9 mouse cellular contexts compared by ENCODE assay signal in the genomic region with DNA sequence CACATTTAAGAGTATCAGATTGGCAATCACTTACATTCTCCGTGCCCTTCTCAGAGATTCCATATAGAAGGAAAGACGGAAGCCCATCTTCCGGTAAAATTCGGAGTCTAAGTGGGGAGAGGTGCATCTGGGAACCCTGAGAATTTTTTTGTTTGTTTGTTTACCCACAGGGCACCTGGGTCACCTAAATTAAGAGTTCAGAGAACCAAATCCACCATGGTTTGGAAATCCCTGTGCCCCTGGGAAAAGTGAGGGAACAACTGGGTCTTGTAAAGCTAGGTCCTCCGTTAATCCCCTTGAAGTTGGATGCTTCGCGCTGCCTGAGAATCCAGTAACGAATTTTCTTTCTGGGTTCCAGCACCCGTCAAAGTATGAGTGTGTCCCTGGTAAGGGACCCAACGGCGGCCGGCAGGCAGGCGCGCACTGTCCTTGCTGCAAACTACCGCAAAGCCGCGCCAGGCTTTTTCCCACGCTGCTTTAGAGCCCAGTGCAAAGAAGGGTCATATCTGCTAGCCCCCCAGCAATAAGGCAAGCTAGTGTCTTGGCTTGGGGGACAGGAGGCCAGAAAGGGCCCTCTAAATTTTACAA. TPM values are rescaled to one million over a fixed set of nuclear protein-coding genes. Genes with fewer than 3 reads are reported as not detected.
DNase-seq lines count a peak whose midpoint lies in the region; ATAC-seq and TF ChIP-seq lines count a peak whose summit lies in the region.
"Had no signal": no experiment of that assay in that cellular context is flagged by ENCODE, and none has a peak within 500 bp of the region (broad histone marks: within the 10 kb centered on the region; RNA-seq: fewer than 3 reads in every experiment).

No protein-coding gene starts in this region.

- DNase-seq in lung, postnatal 0 days (ENCODE audit: low spot score), result no peak
- no peak for DNase-seq in lung, adult 2 months
- DNase-seq in liver, embryonic 11.5 days (ENCODE audit: low spot score), result no peak
- DNase-seq in cerebellum, adult 2 months, result no peak
- no peak for DNase-seq in cerebellum, adult 8-10 months
- DNase-seq: thymus, postnatal 14 days had no signal

- H3K36me3 ChIP-seq in erythroblast, embryonic 14.5 days (ENCODE audit: control insufficient read depth), result no peaks in the 10 kb centered on the region
- no peaks in the 10 kb centered on the region for H3K36me3 ChIP-seq in lung, postnatal 0 days (ENCODE audit: insufficient read depth, low read length)
- H3K36me3 ChIP-seq in liver, embryonic 11.5 days (ENCODE audit: control insufficient read depth, insufficient read depth, low read length), result no peaks in the 10 kb centered on the region
- no peaks in the 10 kb centered on the region for H3K36me3 ChIP-seq in stomach, embryonic 16.5 days (ENCODE audit: control insufficient read depth, insufficient read depth, low read length)

- no peak for TF ChIP-seq CTCF in lung, postnatal 0 days (IDR thresholded peaks at IDR 0.05)
- no peak for TF ChIP-seq CTCF in lung, adult 2 months (IDR thresholded peaks at IDR 0.05; ENCODE audit: insufficient read depth, low read length)
- TF ChIP-seq CTCF in cerebellum, adult 2 months (IDR thresholded peaks at IDR 0.05; ENCODE audit: borderline replicate concordance, insufficient read depth, low read depth, low read length), result no peak

- no peak overlapping the region for H3K27ac ChIP-seq in lung, postnatal 0 days (ENCODE audit: low read length)
- H3K27ac ChIP-seq in liver, embryonic 11.5 days (ENCODE audit: low read depth, low read length), result peak overlapping the region; percentile 22; the same call in 1 of the 2 replicates
- H3K27ac ChIP-seq in stomach, embryonic 16.5 days (ENCODE audit: low read length), result no peak overlapping the region
- no peak overlapping the region for H3K27ac ChIP-seq in cerebellum, adult 2 months (ENCODE audit: insufficient read depth, low read length)

- no peak for TF ChIP-seq EP300 in lung, postnatal 0 days (IDR thresholded peaks at IDR 0.05)

- WGBS in lung, postnatal 0 days, result 3% methylated on average over 18 of the region's 18 CpGs
- WGBS in lung, adult 2 months, result 5% methylated on average over 18 of the region's 18 CpGs
- WGBS in liver, embryonic 11.5 days, result 2% methylated on average over 18 of the region's 18 CpGs
- 5% methylated on average over 18 of the region's 18 CpGs for WGBS in stomach, embryonic 16.5 days
- WGBS in cerebellum, adult 2 months, result 4% methylated on average over 18 of the region's 18 CpGs

- H3K9ac ChIP-seq in lung, postnatal 0 days (replicated peaks; ENCODE audit: low read depth), result no peak overlapping the region
- peak overlapping the region; percentile 71 for H3K9ac ChIP-seq in liver, embryonic 11.5 days (ENCODE audit: low read depth, low read length)
- peak overlapping the region; percentile 20; the same call in 1 of the 2 replicates for H3K9ac ChIP-seq in stomach, embryonic 16.5 days (ENCODE audit: low read length)

- H3K9me3 ChIP-seq in erythroblast, embryonic 14.5 days (ENCODE audit: control insufficient read depth, low read length), result no peaks in the 10 kb centered on the region
- H3K9me3 ChIP-seq in lung, postnatal 0 days (ENCODE audit: low read length), result no peaks in the 10 kb centered on the region
- no peaks in the 10 kb centered on the region for H3K9me3 ChIP-seq in liver, embryonic 11.5 days (ENCODE audit: control insufficient read depth, low read length)
- no peaks in the 10 kb centered on the region for H3K9me3 ChIP-seq in stomach, embryonic 16.5 days (replicated peaks; ENCODE audit: control insufficient read depth, low read length)

- ATAC-seq in erythroblast, adult 5-6 weeks (replicated peaks; ENCODE audit: low FRiP score, poor library complexity, severe bottlenecking), result no peak
- ATAC-seq in lung, postnatal 0 days, result 0 out of 2 replicates have a peak, but pooled peaks have one; percentile 21
- ATAC-seq in liver, embryonic 11.5 days (replicated peaks; ENCODE audit: low FRiP score), result no peak
- ATAC-seq in stomach, embryonic 16.5 days (ENCODE audit: insufficient read depth, low FRiP score), result no peak

- no peaks in the 10 kb centered on the region for H3K4me1 ChIP-seq in erythroblast, embryonic 14.5 days (ENCODE audit: control insufficient read depth)
- peaks cover 8% of the 10 kb centered on the region for H3K4me1 ChIP-seq in lung, postnatal 0 days (ENCODE audit: insufficient read depth, low read depth, low read length)
- no peaks in the 10 kb centered on the region; the same call in 1 of the 2 replicates for H3K4me1 ChIP-seq in lung, adult 2 months (ENCODE audit: control insufficient read depth, insufficient read depth, low read length)
- H3K4me1 ChIP-seq in liver, embryonic 11.5 days (replicated peaks; ENCODE audit: control insufficient read depth, insufficient read depth, low read length), result no peaks in the 10 kb centered on the region
- H3K4me1 ChIP-seq in stomach, embryonic 16.5 days (ENCODE audit: control insufficient read depth, insufficient read depth, low read length), result peaks cover 10% of the 10 kb centered on the region; the same call in 1 of the 2 replicates
- no peaks in the 10 kb centered on the region for H3K4me1 ChIP-seq in cerebellum, adult 2 months (ENCODE audit: control insufficient read depth, insufficient read depth, low read length)

- H3K4me3 ChIP-seq in erythroblast, embryonic 14.5 days (replicated peaks), result peak overlapping the region; percentile 52
- peak overlapping the region; percentile 50 for H3K4me3 ChIP-seq in lung, postnatal 0 days (ENCODE audit: low read depth, low read length)
- H3K4me3 ChIP-seq in lung, adult 2 months (replicated peaks; ENCODE audit: extremely low read depth, low read depth, low read length), result no peak overlapping the region
- H3K4me3 ChIP-seq in liver, embryonic 11.5 days (ENCODE audit: low read depth, low read length), result peak overlapping the region; percentile 58
- H3K4me3 ChIP-seq in stomach, embryonic 16.5 days (replicated peaks; ENCODE audit: low read length), result peak overlapping the region; percentile 57
- no peak overlapping the region for H3K4me3 ChIP-seq in cerebellum, adult 2 months (replicated peaks; ENCODE audit: insufficient read depth, low read depth, low read length)

- no peak for TF ChIP-seq POLR2A in lung, adult 2 months (IDR thresholded peaks at IDR 0.05; ENCODE audit: borderline replicate concordance, extremely low read depth, low read depth, low read length)
- no peak for TF ChIP-seq POLR2A in cerebellum, adult 2 months (IDR thresholded peaks at IDR 0.05; ENCODE audit: borderline replicate concordance, insufficient read depth, low read length)

- H3K4me2 ChIP-seq in lung, postnatal 0 days (replicated peaks; ENCODE audit: low read depth, low read length), result peak overlapping the region; percentile 78
- H3K4me2 ChIP-seq in liver, embryonic 11.5 days, result peak overlapping the region; percentile 68
- H3K4me2 ChIP-seq in stomach, embryonic 16.5 days (ENCODE audit: low read depth, low read length), result peak overlapping the region; percentile 34

- H3K27me3 ChIP-seq in erythroblast, embryonic 14.5 days (ENCODE audit: control insufficient read depth), result peaks cover 70% of the 10 kb centered on the region
- peaks cover 60% of the 10 kb centered on the region for H3K27me3 ChIP-seq in lung, postnatal 0 days (replicated peaks; ENCODE audit: insufficient read depth, low read length)
- H3K27me3 ChIP-seq in liver, embryonic 11.5 days (replicated peaks; ENCODE audit: control insufficient read depth, insufficient read depth, low read length), result peaks cover 73% of the 10 kb centered on the region
- H3K27me3 ChIP-seq in stomach, embryonic 16.5 days (ENCODE audit: control insufficient read depth, insufficient read depth, low read length), result peaks cover 44% of the 10 kb centered on the region
- H3K27me3 ChIP-seq in cerebellum, adult 2 months (ENCODE audit: control insufficient read depth, insufficient read depth, low read length), result peaks cover 7% of the 10 kb centered on the region; the same call in 1 of the 2 replicates

RNA-seq across cellular contexts. Expression of a gene that starts 13.3 kb away (rescaled TPM):
- polyA plus RNA-seq in erythroblast, embryonic 14.5 days (2012), result 0.06 TPM in 1 of 2 replicates, not detected in the other
- not detected in 2 replicates for total RNA-seq in erythroblast, adult 5-6 weeks (2015; ENCODE audit: low replicate concordance)
- total RNA-seq in erythroblast, adult 5-6 weeks (2017; ENCODE audit: low replicate concordance), result not detected in 2 replicates
- polyA plus RNA-seq in lung, postnatal 0 days (2015; fragmentation: Nextera tagmentation; extraction: Ambion mirVana), result 0.54 and 0.64 TPM in 2 replicates
- polyA plus RNA-seq in lung, adult 2 months (2012; rRNA removed), result 0.19 and 0.37 TPM in 2 replicates
- polyA plus RNA-seq in liver, embryonic 11.5 days (2014; fragmentation: Nextera tagmentation; extraction: Ambion mirVana), result 4.9 and 5.3 TPM in 2 replicates
- polyA plus RNA-seq in stomach, embryonic 16.5 days (2015; fragmentation: Nextera tagmentation; extraction: Ambion mirVana), result 3.2 and 4.1 TPM in 2 replicates
- polyA plus RNA-seq in cerebellum, adult 2 months (2012; rRNA removed), result 0.10 and 0.17 TPM in 2 replicates

Comparison
In these comparisons a context has a peak if more than half of its experiments do, and no peak if none do; other contexts are left out.
1. H3K4me3 ChIP-seq: peak in erythroblast, embryonic 14.5 days (single experiment), lung, postnatal 0 days (single experiment), liver, embryonic 11.5 days (single experiment) and stomach, embryonic 16.5 days (single experiment); none in lung, adult 2 months (single experiment) and cerebellum, adult 2 months (single experiment).
2. Peak in every context shown above with its lines, with median percentiles within 50 percentile points of each other: H3K4me2 ChIP-seq.